Mouse (Mus musculus) liver, embryonic 13.5 days (tissue): ENCODE measurements around the gene Qrfp. TPM values are rescaled to one million over a fixed set of nuclear protein-coding genes. Genes with fewer than 3 reads are reported as not detected.

Source experiments
- ATAC-seq: fragments of 200-750 bp; cut with Nextera tagmentation; 2 replicates; pipeline ENCODE4 v1.8.0; 2017; ENCODE audit warnings: low read depth, mild to moderate bottlenecking, moderate number of reproducible peaks, moderate library complexity
- DNase-seq: peaks from one replicate; pipeline ENCODE4 v3.0.0; 2022
- H3K27ac ChIP-seq: fragments of 300-500 bp; sonication (generic); 2 replicates; pipeline ENCODE4 v1.5.1; 2015; ENCODE audit warnings: moderate library complexity, mild to moderate bottlenecking, inconsistent platforms
- H3K27me3 ChIP-seq: fragments of 300-500 bp; sonication (generic); 2 replicates; pipeline ENCODE4 v1.6.1; 2015; ENCODE audit warnings: mild to moderate bottlenecking, inconsistent platforms
- H3K36me3 ChIP-seq: fragments of 300-500 bp; sonication (generic); 2 replicates; pipeline ENCODE4 v1.6.1; 2015; ENCODE audit warnings: mild to moderate bottlenecking, inconsistent platforms
- H3K4me1 ChIP-seq: fragments of 300-500 bp; sonication (generic); replicated peaks from 2 replicates; pipeline ENCODE4 v1.6.1; 2015; ENCODE audit warnings: inconsistent platforms
- H3K4me2 ChIP-seq: fragments of 300-500 bp; sonication (generic); 2 replicates; pipeline ENCODE4 v1.6.1; 2015; ENCODE audit warnings: inconsistent platforms, mild to moderate bottlenecking, moderate library complexity
- H3K4me3 ChIP-seq: fragments of 300-500 bp; sonication (generic); replicated peaks from 2 replicates; pipeline ENCODE4 v1.5.1; 2015; ENCODE audit warnings: mild to moderate bottlenecking, inconsistent platforms
- H3K9ac ChIP-seq: fragments of 300-500 bp; sonication (generic); 2 replicates; pipeline ENCODE4 v1.6.1; 2015; ENCODE audit warnings: mild to moderate bottlenecking, inconsistent platforms
- H3K9me3 ChIP-seq: fragments of 300-500 bp; sonication (generic); replicated peaks from 2 replicates; pipeline ENCODE4 v1.6.1; 2016; ENCODE audit warnings: inconsistent platforms
- WGBS: fragments of 180-500 bp; shearing (Covaris S2); methylation state at CpG from one replicate; pipeline ENCODE4 v1.1.7; 2015; ENCODE audit not compliant: insufficient replicate concordance; 5-methylcytosine and 5-hydroxymethylcytosine counted together
- polyA plus RNA-seq: library from polyadenylated mRNA; unstranded; fragments of >200 nt; fragmentation: Nextera tagmentation; extraction: Ambion mirVana; gene quantifications from 2 replicates; pipeline ENCODE4 v1.2.1, GENCODE M21; 2015

The Qrfp gene
- polyA plus RNA-seq, 1 experiment from 2014 or later, result 0.07 TPM

GRCm38 (mm10) chr2:31836985-31837384 lies 26.6 kb upstream of the Qrfp start:
- Histone ChIP-seq H3K4me3 (no peak overlapping the region), H3K27me3 (peaks cover 48% of the 10 kb centered on the region), H3K9me3 (no peaks in the 10 kb centered on the region), H3K27ac (no peak overlapping the region), H3K4me2 (no peak overlapping the region), H3K9ac (no peak overlapping the region), H3K36me3 (no peaks in the 10 kb centered on the region), H3K4me1 (0 out of 2 replicates have a peak, but pooled peaks cover 5% of the 10 kb centered on the region)
- DNase-seq, result no peak
- no peak for ATAC-seq
- 24% methylated on average over 6 of the region's 6 CpGs for WGBS

DNA sequence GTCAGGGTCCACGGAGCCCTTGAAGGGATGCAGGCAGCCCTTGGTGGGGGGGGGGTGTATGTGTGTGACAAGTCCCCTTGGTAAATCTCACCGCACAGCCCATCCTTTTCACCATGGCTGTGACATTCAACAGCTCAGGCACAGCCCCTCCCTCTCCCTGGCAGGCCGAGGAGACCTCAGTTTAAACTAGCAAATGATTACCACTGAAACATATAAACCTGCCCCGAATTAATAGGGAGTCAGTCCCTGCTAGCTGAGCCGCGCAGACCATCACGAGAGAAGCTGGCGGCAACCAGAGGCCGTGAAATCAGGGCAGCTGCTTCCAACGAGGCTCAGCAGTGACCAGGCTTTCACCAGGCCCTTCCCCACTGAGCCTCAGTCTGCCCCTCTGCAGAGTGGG lies 25.7 kb upstream of the Qrfp start:
- Histone ChIP-seq H3K4me3 (no peak overlapping the region), H3K4me2 (no peak overlapping the region), H3K9me3 (no peaks in the 10 kb centered on the region), H3K27ac (no peak overlapping the region), H3K27me3 (peaks cover 41% of the 10 kb centered on the region), H3K4me1 (0 out of 2 replicates have a peak, but pooled peaks cover 5% of the 10 kb centered on the region), H3K36me3 (no peaks in the 10 kb centered on the region), H3K9ac (no peak overlapping the region)
- 67% methylated on average over 10 of the region's 10 CpGs for WGBS
- DNase-seq (no peak), ATAC-seq (no peak)

- Histone ChIP-seq H3K9me3 (no peaks in the 10 kb centered on the region), H3K4me2 (no peak overlapping the region), H3K36me3 (no peaks in the 10 kb centered on the region), H3K4me1 (peaks cover 8% of the 10 kb centered on the region), H3K27me3 (peaks cover 15% of the 10 kb centered on the region), H3K4me3 (no peak overlapping the region), H3K27ac (no peak overlapping the region), H3K9ac (no peak overlapping the region)
- WGBS, result 26% methylated on average over 4 of the region's 4 CpGs
- DNase-seq, result no peak
- no peak for ATAC-seq
These were observed 18.0 kb upstream of the Qrfp start for GRCm38 (mm10) chr2:31828311-31828825.

DNA sequence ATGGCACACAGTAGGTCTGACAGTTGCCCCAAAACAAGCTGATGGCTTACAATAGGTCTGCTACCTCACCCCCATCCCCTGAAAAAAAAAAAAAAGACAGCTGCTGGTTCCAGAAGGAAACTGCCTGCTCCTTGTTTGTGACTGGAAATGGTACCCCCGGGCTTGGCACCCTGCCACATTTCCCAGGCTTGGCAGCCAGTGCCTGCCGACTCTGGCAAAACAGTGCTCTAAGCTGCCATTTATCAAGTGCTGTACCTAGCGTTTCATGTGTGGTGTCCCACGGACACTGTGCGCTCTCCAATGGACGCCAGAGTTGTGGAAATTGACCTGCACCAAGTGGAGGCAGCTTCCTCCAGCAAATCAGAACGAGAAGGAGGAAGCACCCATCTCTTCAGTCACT lies 17.5 kb upstream of the Qrfp start:
- H3K4me3 ChIP-seq, result no peak overlapping the region
- H3K4me2 ChIP-seq, result no peak overlapping the region
- no peak overlapping the region for H3K9ac ChIP-seq
- peaks cover 17% of the 10 kb centered on the region for H3K27me3 ChIP-seq
- peaks cover 13% of the 10 kb centered on the region for H3K4me1 ChIP-seq
- H3K36me3 ChIP-seq, result no peaks in the 10 kb centered on the region
- no peaks in the 10 kb centered on the region for H3K9me3 ChIP-seq
- DNase-seq (no peak), ATAC-seq (no peak)
- 60% methylated on average over 7 of the region's 7 CpGs for WGBS
- H3K27ac ChIP-seq, result no peak overlapping the region

GRCm38 (mm10) chr2:31826094-31827085 lies 16.0 kb upstream of the Qrfp start:
- Histone ChIP-seq H3K36me3 (no peaks in the 10 kb centered on the region), H3K9ac (no peak overlapping the region), H3K27ac (no peak overlapping the region), H3K9me3 (no peaks in the 10 kb centered on the region), H3K4me1 (peaks cover 16% of the 10 kb centered on the region), H3K27me3 (peaks cover 31% of the 10 kb centered on the region), H3K4me2 (no peak overlapping the region), H3K4me3 (no peak overlapping the region)
- WGBS, result 71% methylated on average over 14 of the region's 14 CpGs
- ATAC-seq, result no peak
- no peak for DNase-seq

GRCm38 (mm10) chr2:31825469-31825911 lies 15.1 kb upstream of the Qrfp start:
- Histone ChIP-seq H3K27ac (no peak overlapping the region), H3K4me3 (no peak overlapping the region), H3K36me3 (no peaks in the 10 kb centered on the region), H3K9me3 (no peaks in the 10 kb centered on the region), H3K4me1 (peaks cover 16% of the 10 kb centered on the region), H3K4me2 (no peak overlapping the region), H3K27me3 (peaks cover 40% of the 10 kb centered on the region), H3K9ac (no peak overlapping the region)
- ATAC-seq (no peak), DNase-seq (no peak)
- 51% methylated on average over 16 of the region's 16 CpGs for WGBS

- H3K9me3 ChIP-seq, result no peaks in the 10 kb centered on the region
- H3K4me1 ChIP-seq, result peaks cover 16% of the 10 kb centered on the region
- DNase-seq (no peak), ATAC-seq (no peak)
- H3K27ac ChIP-seq, result no peak overlapping the region
- 84% methylated on average over 11 of the region's 15 CpGs for WGBS
- H3K36me3 ChIP-seq, result no peaks in the 10 kb centered on the region
- H3K4me2 ChIP-seq, result no peak overlapping the region
- no peak overlapping the region for H3K9ac ChIP-seq
- peaks cover 40% of the 10 kb centered on the region for H3K27me3 ChIP-seq
- H3K4me3 ChIP-seq, result no peak overlapping the region
These were observed 13.8 kb upstream of the Qrfp start for GRCm38 (mm10) chr2:31823933-31824730.

- H3K9me3 ChIP-seq, result no peaks in the 10 kb centered on the region
These were observed 12.4 kb upstream of the Qrfp start for GRCm38 (mm10) chr2:31822524-31823371.

DNA sequence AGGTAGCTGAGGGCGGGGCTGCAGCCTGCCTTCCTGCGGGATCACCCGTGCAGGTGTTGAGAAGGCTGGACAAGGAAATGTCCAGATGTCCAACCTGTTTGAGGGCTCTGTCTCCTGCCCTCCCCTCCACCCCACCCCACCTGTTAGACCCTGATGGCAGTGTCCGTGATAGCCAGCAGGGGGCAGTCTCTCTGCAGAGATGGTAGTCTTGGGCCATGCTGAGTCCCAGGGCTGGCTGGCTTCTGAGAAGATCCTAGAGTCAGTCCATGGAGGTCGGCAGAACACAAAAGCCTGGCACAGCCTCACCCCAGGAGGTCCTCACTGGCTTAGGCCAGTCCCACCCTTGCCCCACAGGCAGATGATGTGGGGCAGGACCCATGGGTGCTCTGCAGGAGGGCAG lies 5.0 kb upstream of the Qrfp start:
- H3K27me3 ChIP-seq, result peaks cover 2% of the 10 kb centered on the region; the same call in 1 of the 2 replicates
- H3K9ac ChIP-seq, result no peak overlapping the region
- 0 out of 2 replicates have a peak, but pooled peaks have one; percentile 32 for ATAC-seq
- H3K4me2 ChIP-seq, result no peak overlapping the region
- H3K4me3 ChIP-seq, result no peak overlapping the region
- WGBS, result 18% methylated on average over 5 of the region's 5 CpGs
- peak; percentile 23 for DNase-seq
- H3K4me1 ChIP-seq, result peaks cover 4% of the 10 kb centered on the region; the same call in 1 of the 2 replicates
- no peaks in the 10 kb centered on the region for H3K9me3 ChIP-seq
- H3K27ac ChIP-seq, result no peak overlapping the region
- no peaks in the 10 kb centered on the region for H3K36me3 ChIP-seq

More at GRCm38 (mm10) chr2:31822524-31823371, 12.4 kb upstream of the Qrfp start:
- H3K27me3 ChIP-seq, result peaks cover 40% of the 10 kb centered on the region
- ATAC-seq (no peak), DNase-seq (no peak)
- H3K27ac ChIP-seq, result no peak overlapping the region
- 16% methylated on average over 39 of the region's 39 CpGs for WGBS
- H3K36me3 ChIP-seq, result no peaks in the 10 kb centered on the region
- peak overlapping the region; percentile 43 for H3K4me2 ChIP-seq
- H3K4me1 ChIP-seq, result peaks cover 16% of the 10 kb centered on the region
- no peak overlapping the region for H3K9ac ChIP-seq
- H3K4me3 ChIP-seq, result peak overlapping the region; percentile 16; the same call in 1 of the 2 replicates

DNA sequence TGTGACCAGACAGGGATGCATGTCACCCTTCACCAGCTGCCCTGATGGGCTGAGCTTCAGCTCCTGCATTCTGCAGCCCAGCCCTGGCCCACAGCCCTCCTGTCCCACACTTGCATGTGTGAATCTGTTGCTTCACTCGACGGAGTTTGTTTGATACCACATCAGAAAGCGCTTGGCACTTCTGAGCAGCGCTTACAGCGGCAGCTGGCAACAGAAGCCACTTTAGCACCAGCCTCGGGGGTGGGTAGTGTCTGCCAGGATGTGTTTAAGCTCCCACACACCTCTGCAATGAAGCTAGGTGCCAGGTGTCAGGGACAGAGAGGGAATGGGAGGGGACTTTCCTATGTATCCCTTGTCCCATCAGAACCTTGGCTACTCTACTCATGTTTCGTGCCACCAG lies 4.3 kb upstream of the Qrfp start:
- 61% methylated on average over 7 of the region's 7 CpGs for WGBS

More for the DNA sequence above, 4.3 kb upstream of the Qrfp start:
- H3K9me3 ChIP-seq, result no peaks in the 10 kb centered on the region
- ATAC-seq, result no peak
- H3K4me1 ChIP-seq, result peaks cover 8% of the 10 kb centered on the region; the same call in 1 of the 2 replicates
- H3K27ac ChIP-seq, result no peak overlapping the region
- H3K27me3 ChIP-seq, result peaks cover 5% of the 10 kb centered on the region; the same call in 1 of the 2 replicates
- no peak overlapping the region for H3K9ac ChIP-seq
- no peak overlapping the region for H3K4me2 ChIP-seq
- no peak for DNase-seq
- H3K36me3 ChIP-seq, result no peaks in the 10 kb centered on the region
- H3K4me3 ChIP-seq, result no peak overlapping the region
